Mouse (Mus musculus) thymus, postnatal 4 days (tissue): Measurements from ENCODE around the gene Denr.
A peak's percentile ranks its signal among the peaks of the same experiment; 100 is the strongest.

Experiments
- DNase-seq: peaks from one replicate; pipeline ENCODE4 v3.0.0; 2021

Denr gene

GRCm38 (mm10) chr5:123973299-123974178, 66.6 kb downstream of the Denr start, which contains the start of gene Hip1r:
Hip1r (plus strand) TSS chr5:123973628.
- peak; percentile 86 for DNase-seq

GRCm38 (mm10) chr5:123974179-123974485, 67.2 kb downstream of the Denr start:
- no peak for DNase-seq

- DNase-seq, result no peak
These were observed 67.7 kb downstream of the Denr start for GRCm38 (mm10) chr5:123974616-123975111.

- no peak for DNase-seq
These were observed 68.7 kb downstream of the Denr start for GRCm38 (mm10) chr5:123975668-123976180.

- no peak for DNase-seq
These were observed 70.3 kb downstream of the Denr start for GRCm38 (mm10) chr5:123977231-123977630.

- DNase-seq, result no peak
These were observed 71.2 kb downstream of the Denr start for GRCm38 (mm10) chr5:123978131-123978530.
